Mouse (Mus musculus) thymus, adult 2 months (tissue): ENCODE measurements around the gene Cdk5rap2.

Source experiments
- CTCF ChIP-seq: fragments of 200-500 bp; IDR thresholded peaks from 2 replicates; pipeline ENCODE4 v1.5.1; 2012; ENCODE audit warnings: mild to moderate bottlenecking, control low read depth, low read length, moderate library complexity, borderline replicate concordance; ENCODE audit not compliant: control insufficient read depth, poor library complexity, insufficient read depth; ENCODE audit errors: extremely low read depth
- POLR2A ChIP-seq: fragments of 200-500 bp; IDR thresholded peaks from 2 replicates; pipeline ENCODE4 v1.6.1; 2012; ENCODE audit warnings: mild to moderate bottlenecking, low read length, control low read depth, moderate library complexity; ENCODE audit not compliant: control insufficient read depth, poor library complexity, insufficient read depth; ENCODE audit errors: extremely low read depth

GRCm38 (mm10) chr4:70262850-70263249 is 147.4 kb downstream of the Cdk5rap2 start:
- TF ChIP-seq CTCF, result no peak
- no peak for TF ChIP-seq POLR2A
